Mouse (Mus musculus): ENCODE measurements at regions not wholly inside any gene's neighbourhood (a gene's known extent, or its start where the extent isn't known, plus 50 kb on each side); places are given as distances from the start of the nearest gene placed in this dataset.
A peak's percentile ranks its signal among the peaks of the same experiment; 100 is the strongest.

GRCm38 (mm10) chr13:78577497-78577896 lies 377.9 kb upstream of the Nr2f1 start:
- DNase-seq, result no peak

GRCm38 (mm10) chr13:78576300-78577296 lies 377.0 kb upstream of the Nr2f1 start:
- DNase-seq, result no peak

GRCm38 (mm10) chr13:78571093-78571492 lies 371.5 kb upstream of the Nr2f1 start:
- DNase-seq, result no peak

GRCm38 (mm10) chr13:78524446-78524937 lies 324.9 kb upstream of the Nr2f1 start:
- DNase-seq, result no peak

GRCm38 (mm10) chr13:78520771-78521170 lies 321.2 kb upstream of the Nr2f1 start:
- no peak for DNase-seq

GRCm38 (mm10) chr13:78520186-78520585 lies 320.6 kb upstream of the Nr2f1 start:
- no peak for DNase-seq

GRCm38 (mm10) chr13:78500551-78500950 lies 301.0 kb upstream of the Nr2f1 start:
- peak; percentile 5 for DNase-seq

GRCm38 (mm10) chr13:78483760-78484357 lies 284.3 kb upstream of the Nr2f1 start:
- DNase-seq, result no peak

- DNase-seq, result peak; percentile 32
Observed at GRCm38 (mm10) chr13:78482929-78483759, 283.6 kb upstream of the Nr2f1 start.

- DNase-seq, result no peak
Observed at GRCm38 (mm10) chr13:78451333-78452070, 251.9 kb upstream of the Nr2f1 start.

GRCm38 (mm10) chr13:78446726-78447031 lies 247.1 kb upstream of the Nr2f1 start:
- DNase-seq, result no peak

- no peak for DNase-seq
Observed at GRCm38 (mm10) chr13:78445891-78446725, 246.6 kb upstream of the Nr2f1 start.

GRCm38 (mm10) chr13:78444691-78445349 lies 245.3 kb upstream of the Nr2f1 start:
- no peak for DNase-seq

- DNase-seq, result no peak
Observed at GRCm38 (mm10) chr13:78428469-78428868, 228.9 kb upstream of the Nr2f1 start.

- no peak for DNase-seq
Observed at GRCm38 (mm10) chr13:78428084-78428445, 228.5 kb upstream of the Nr2f1 start.

- DNase-seq, result peak; percentile 34
Observed at GRCm38 (mm10) chr13:78427141-78428083, 227.9 kb upstream of the Nr2f1 start.

- DNase-seq, result peak; percentile 17
Observed at GRCm38 (mm10) chr13:78426306-78426921, 226.9 kb upstream of the Nr2f1 start.

- peak; percentile 71 for DNase-seq
Observed at GRCm38 (mm10) chr13:78405071-78405470, 205.5 kb upstream of the Nr2f1 start.

- no peak for DNase-seq
Observed at GRCm38 (mm10) chr13:78383761-78384160, 184.2 kb upstream of the Nr2f1 start.
